ENCODE assay signal across 9 mouse cellular contexts in the genomic region with DNA sequence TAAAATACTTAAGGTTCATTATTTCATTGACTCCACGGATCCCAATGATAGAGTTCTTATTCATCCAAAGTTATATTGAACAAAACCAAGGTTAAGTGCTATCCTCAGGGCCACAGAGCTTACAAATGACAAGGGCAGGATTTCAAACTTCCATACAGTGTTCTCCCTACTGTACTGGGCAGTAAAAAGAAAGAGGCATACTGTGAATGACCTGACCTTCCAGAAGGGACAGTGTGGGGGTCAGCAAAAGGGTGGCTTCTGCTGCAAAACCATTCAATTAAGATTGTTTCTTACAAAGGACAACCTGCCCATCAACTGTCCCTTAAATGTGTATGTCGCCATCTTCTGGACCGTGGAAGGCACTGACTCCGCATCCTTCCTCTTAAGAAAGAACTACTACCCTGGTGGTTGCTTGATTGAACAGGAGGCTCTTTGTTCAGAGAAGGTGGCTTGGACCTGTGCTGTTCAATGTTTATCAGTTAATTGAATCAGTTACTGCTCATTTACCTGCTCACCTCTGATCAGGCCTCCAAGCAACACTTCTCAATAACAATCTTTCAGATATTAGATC.
DNase-seq lines count a peak whose midpoint lies in the region; ATAC-seq and TF ChIP-seq lines count a peak whose summit lies in the region.
"Had no signal": no experiment of that assay in that cellular context is flagged by ENCODE, and none has a peak within 500 bp of the region (broad histone marks: within the 10 kb centered on the region; RNA-seq: fewer than 3 reads in every experiment).

No protein-coding gene starts in this region.

- no peaks in the 10 kb centered on the region for H3K36me3 ChIP-seq in heart, postnatal 0 days (replicated peaks; ENCODE audit: control insufficient read depth, insufficient read depth, low read length)
- H3K36me3 ChIP-seq in CH12.LX (replicated peaks in 1 of 2; ENCODE audit: control insufficient read depth in 1 of 2, insufficient read depth in 1 of 2, low read length in 1 of 2) = no peaks in the 10 kb centered on the region
- H3K36me3 ChIP-seq: heart, embryonic 15.5 days had no signal

- TF ChIP-seq POLR2A in CH12.LX (IDR thresholded peaks at IDR 0.05; ENCODE audit: low read depth, low read length) = no peak

- H3K9me3 ChIP-seq in heart, postnatal 0 days (replicated peaks; ENCODE audit: control insufficient read depth, low read length) = no peaks in the 10 kb centered on the region
- H3K9me3 ChIP-seq in CH12.LX (replicated peaks; ENCODE audit: low read length) = no peaks in the 10 kb centered on the region
- H3K9me3 ChIP-seq: heart, embryonic 15.5 days had no signal

- H3K4me1 ChIP-seq in heart, postnatal 0 days (ENCODE audit: control insufficient read depth, insufficient read depth) = no peaks in the 10 kb centered on the region
- no peaks in the 10 kb centered on the region for H3K4me1 ChIP-seq in CH12.LX (ENCODE audit: control insufficient read depth in 1 of 2, insufficient read depth in 2 of 2)
- H3K4me1 ChIP-seq: heart, embryonic 15.5 days had no signal

- peak; percentile 7 for DNase-seq in heart, postnatal 0 days (ENCODE audit: low spot score)
- DNase-seq in heart, adult 18-20 months = no peak
- DNase-seq in CH12.LX (ENCODE audit: extremely low read depth) = peak; percentile 30
- peak; percentile 6 to 7 for DNase-seq in cerebellum, adult 18-20 months
- peak; percentile 21 to 28 for DNase-seq in layer of hippocampus, postnatal 10 days (ENCODE audit: low spot score in 2 of 2)
- peak; percentile 8 for DNase-seq in right cerebral cortex, postnatal 14 days
- DNase-seq in spleen, postnatal 4 days (ENCODE audit: low spot score in 2 of 2) = no peak
- no peak for DNase-seq in gastrocnemius, postnatal 10 days

- no peak overlapping the region for H3K27ac ChIP-seq in heart, postnatal 0 days (ENCODE audit: low read depth)
- no peak overlapping the region for H3K27ac ChIP-seq in CH12.LX (ENCODE audit: insufficient read depth, low read depth)
- H3K27ac ChIP-seq: heart, embryonic 15.5 days had no signal

- peak; percentile 48 for TF ChIP-seq RAD21 in CH12.LX (IDR thresholded peaks at IDR 0.05; ENCODE audit: low read depth, low read length)

- TF ChIP-seq EP300 in heart, postnatal 0 days (IDR thresholded peaks at IDR 0.05; ENCODE audit: low read depth) = no peak
- TF ChIP-seq EP300 in CH12.LX (IDR thresholded peaks at IDR 0.05; ENCODE audit: low read length) = no peak

- no peak overlapping the region for H3K4me3 ChIP-seq in heart, postnatal 0 days (ENCODE audit: low read depth, low read length)
- no peak overlapping the region for H3K4me3 ChIP-seq in CH12.LX (replicated peaks in 1 of 3; ENCODE audit: low read depth in 2 of 3, low read length in 2 of 3, poor library complexity in 1 of 3)
- H3K4me3 ChIP-seq: heart, embryonic 15.5 days had no signal

- no peak for ATAC-seq in heart, postnatal 0 days (ENCODE audit: insufficient read depth, low read depth)

- in situ Hi-C loops in CH12.LX (cut with MboI; ENCODE audit: low pct_ligation_motif_present, low pct_unique_long_range_greater_than_20kb, low sequenced_read_pairs) = no loop called here

- H3K27me3 ChIP-seq in heart, postnatal 0 days (ENCODE audit: control insufficient read depth, insufficient read depth, low read length) = no peaks in the 10 kb centered on the region
- H3K27me3 ChIP-seq in CH12.LX (replicated peaks) = peaks cover 16% of the 10 kb centered on the region
- H3K27me3 ChIP-seq: heart, embryonic 15.5 days had no signal

- no peak overlapping the region for H3K9ac ChIP-seq in heart, postnatal 0 days (replicated peaks; ENCODE audit: low read depth, low read length)
- no peak overlapping the region for H3K9ac ChIP-seq in CH12.LX (ENCODE audit: insufficient read depth, low read depth)
- H3K9ac ChIP-seq: heart, embryonic 15.5 days had no signal

- H3K79me2 ChIP-seq in CH12.LX (replicated peaks; ENCODE audit: control insufficient read depth, extremely low read depth, insufficient read depth, poor library complexity, severe bottlenecking) = no peaks in the 10 kb centered on the region

- WGBS in heart, postnatal 0 days = 54% methylated on average over 4 of the region's 4 CpGs

- peak; percentile 43 for TF ChIP-seq CTCF in heart, postnatal 0 days (IDR thresholded peaks at IDR 0.05; ENCODE audit: low read depth)
- peak in 1 of 2 experiments; percentile 56; a peak in 3 of 4 replicates for TF ChIP-seq CTCF in CH12.LX (conservative IDR thresholded peaks at IDR 0.05 in 1 of 2, IDR thresholded peaks at IDR 0.05 in 1 of 2; ENCODE audit: low read depth in 2 of 2, low read length in 2 of 2)

- no peak overlapping the region for H3K4me2 ChIP-seq in heart, postnatal 0 days (ENCODE audit: low read depth, low read length)
- no peak overlapping the region for H3K4me2 ChIP-seq in CH12.LX (ENCODE audit: insufficient read depth, low read depth, poor library complexity, severe bottlenecking)
- H3K4me2 ChIP-seq: heart, embryonic 15.5 days had no signal

- dilution Hi-C loops in CH12.LX (cut with MboI; ENCODE audit: extremely low pct_ligation_motif_present, extremely low pct_unique_long_range_greater_than_20kb, low sequenced_read_pairs) = no loop called here

TF ChIP-seq in CH12.LX, 34 proteins besides CTCF, POLR2A, EP300 and RAD21:
- TF ChIP-seq SMC3 (IDR thresholded peaks at IDR 0.05; ENCODE audit: low read depth, low read length) (peak; percentile 33), MAFK (IDR thresholded peaks at IDR 0.05; ENCODE audit: insufficient replicate concordance, low read length) (no peak)

Comparison
In these comparisons a context has a peak if more than half of its experiments do, and no peak if none do; other contexts are left out.
1. DNase-seq: peak in heart, postnatal 0 days (single experiment), CH12.LX (single experiment), cerebellum, adult 18-20 months (2 of 2), layer of hippocampus, postnatal 10 days (2 of 2) and right cerebral cortex, postnatal 14 days (single experiment); none in heart, adult 18-20 months (0 of 2), spleen, postnatal 4 days (0 of 2) and gastrocnemius, postnatal 10 days (single experiment).